Mouse (Mus musculus) splenic B cell, adult 2 months (primary cell): ENCODE measurements around the gene Mroh2a.

Source experiments
- DNase-seq: peaks from one replicate; pipeline ENCODE4 v3.0.0-alpha.2; 2011; ENCODE audit warnings: low read depth, low spot score
- H3K27me3 ChIP-seq: 2 replicates; pipeline ENCODE4 v1.6.1; 2012; ENCODE audit warnings: mild to moderate bottlenecking, low read length, moderate library complexity, mixed read lengths; ENCODE audit not compliant: control insufficient read depth, poor library complexity, insufficient read depth, severe bottlenecking
- H3K36me3 ChIP-seq: 2 replicates; pipeline ENCODE4 v1.6.1; 2012; ENCODE audit warnings: mild to moderate bottlenecking, low read length, moderate library complexity, mixed read lengths; ENCODE audit not compliant: control insufficient read depth, poor library complexity, insufficient read depth, severe bottlenecking

Mroh2a gene

DNA sequence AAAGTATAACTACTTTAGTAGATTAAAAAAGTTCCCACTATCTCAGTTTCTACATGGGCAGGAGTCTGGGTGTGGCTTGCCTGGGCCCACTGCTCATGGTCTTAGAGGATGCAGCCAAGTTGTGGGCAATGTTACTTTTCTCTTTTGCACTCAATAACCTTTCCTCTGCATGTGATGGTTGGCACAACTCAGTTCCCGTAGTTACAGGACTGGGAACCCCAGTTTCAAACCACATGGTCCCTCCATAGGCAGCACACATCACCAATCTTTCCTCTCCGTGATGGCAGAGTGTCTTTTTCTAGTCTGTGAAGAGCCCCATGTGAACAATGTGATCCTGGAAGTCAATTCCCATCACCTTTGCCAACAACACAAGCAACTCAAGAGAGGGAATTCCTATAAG, 696 bp downstream of the Mroh2a start:
- Histone ChIP-seq H3K27me3 (no peaks in the 10 kb centered on the region), H3K36me3 (no peaks in the 10 kb centered on the region)
- DNase-seq, result no peak

DNA sequence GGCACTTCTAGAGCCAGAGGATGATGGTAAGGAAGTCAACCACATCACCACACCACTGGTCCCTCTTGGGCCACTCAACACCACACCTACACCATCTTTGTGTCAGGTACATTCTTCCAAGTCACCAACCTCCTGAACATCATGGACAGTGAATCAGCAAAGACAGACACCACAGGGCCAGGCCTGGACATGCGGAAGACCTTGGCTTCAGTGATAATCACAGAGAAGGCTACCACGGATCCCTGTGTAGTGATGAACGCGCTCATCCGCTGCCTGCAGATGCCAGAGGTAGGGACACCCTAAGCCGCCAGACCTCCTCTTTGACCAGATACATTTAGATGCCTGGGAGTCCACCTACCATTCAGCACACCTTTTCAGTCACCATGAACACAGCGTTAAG, 1.3 kb downstream of the Mroh2a start:
- Histone ChIP-seq H3K27me3 (no peaks in the 10 kb centered on the region), H3K36me3 (no peaks in the 10 kb centered on the region)
- DNase-seq, result no peak

- Histone ChIP-seq H3K27me3 (no peaks in the 10 kb centered on the region), H3K36me3 (no peaks in the 10 kb centered on the region)
- no peak for DNase-seq
These were observed 2.8 kb downstream of the Mroh2a start for GRCm38 (mm10) chr1:88229566-88229965.

GRCm38 (mm10) chr1:88229986-88230385, 3.2 kb downstream of the Mroh2a start:
- H3K36me3 ChIP-seq, result no peaks in the 10 kb centered on the region
- no peaks in the 10 kb centered on the region for H3K27me3 ChIP-seq
- DNase-seq, result no peak

- Histone ChIP-seq H3K27me3 (no peaks in the 10 kb centered on the region), H3K36me3 (no peaks in the 10 kb centered on the region)
- DNase-seq, result no peak
These were observed 3.6 kb downstream of the Mroh2a start for GRCm38 (mm10) chr1:88230421-88230820.

GRCm38 (mm10) chr1:88230981-88231802, 4.4 kb downstream of the Mroh2a start:
- H3K27me3 ChIP-seq, result no peaks in the 10 kb centered on the region
- DNase-seq, result no peak
- H3K36me3 ChIP-seq, result no peaks in the 10 kb centered on the region

- DNase-seq, result no peak
- Histone ChIP-seq H3K27me3 (no peaks in the 10 kb centered on the region), H3K36me3 (no peaks in the 10 kb centered on the region)
These were observed 5.2 kb downstream of the Mroh2a start for GRCm38 (mm10) chr1:88231803-88232499.

- Histone ChIP-seq H3K36me3 (no peaks in the 10 kb centered on the region), H3K27me3 (no peaks in the 10 kb centered on the region)
- DNase-seq, result no peak
These were observed 6.0 kb downstream of the Mroh2a start for GRCm38 (mm10) chr1:88232664-88233380.

- no peak for DNase-seq
- Histone ChIP-seq H3K27me3 (no peaks in the 10 kb centered on the region), H3K36me3 (no peaks in the 10 kb centered on the region)
These were observed 6.8 kb downstream of the Mroh2a start for GRCm38 (mm10) chr1:88233421-88234247.

DNA sequence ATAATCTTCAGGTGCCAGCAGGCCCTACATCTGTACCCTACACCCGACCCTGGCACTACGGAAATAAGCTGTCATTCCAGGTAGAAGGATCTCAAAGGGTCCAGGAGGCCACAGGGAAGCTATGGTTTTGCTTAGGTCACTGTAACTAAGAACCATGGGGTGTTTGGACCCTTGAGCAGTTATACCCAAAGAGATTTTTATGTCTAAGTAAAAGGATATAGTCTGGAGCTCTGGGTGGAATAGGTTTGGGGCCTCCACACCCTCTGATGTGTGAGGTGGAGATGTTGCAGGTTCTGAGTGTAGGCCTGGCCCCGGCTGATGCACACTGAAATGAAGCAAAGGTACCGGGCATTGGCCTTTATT, 7.4 kb downstream of the Mroh2a start:
- Histone ChIP-seq H3K36me3 (no peaks in the 10 kb centered on the region), H3K27me3 (no peaks in the 10 kb centered on the region)
- DNase-seq, result no peak

DNA sequence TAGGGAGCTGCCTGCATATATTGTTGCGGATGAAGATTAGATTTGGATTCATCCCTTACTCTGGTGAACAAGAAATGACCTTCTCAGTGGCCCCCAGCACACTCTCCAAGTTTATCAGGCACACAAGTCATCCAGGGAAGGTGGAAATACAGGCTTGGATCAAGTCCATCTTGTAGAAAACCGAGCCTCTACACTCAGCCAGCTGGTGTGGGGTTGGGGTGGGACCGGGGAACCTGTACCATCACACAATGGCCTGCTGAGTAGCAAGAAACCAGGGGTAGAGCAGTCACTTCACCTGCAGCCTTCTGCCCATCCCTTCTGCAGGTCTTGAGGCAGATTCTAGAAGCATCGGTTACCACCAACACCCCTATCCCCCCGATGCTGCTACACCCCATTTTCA, 7.9 kb downstream of the Mroh2a start:
- no peak for DNase-seq
- Histone ChIP-seq H3K27me3 (no peaks in the 10 kb centered on the region), H3K36me3 (no peaks in the 10 kb centered on the region)

DNA sequence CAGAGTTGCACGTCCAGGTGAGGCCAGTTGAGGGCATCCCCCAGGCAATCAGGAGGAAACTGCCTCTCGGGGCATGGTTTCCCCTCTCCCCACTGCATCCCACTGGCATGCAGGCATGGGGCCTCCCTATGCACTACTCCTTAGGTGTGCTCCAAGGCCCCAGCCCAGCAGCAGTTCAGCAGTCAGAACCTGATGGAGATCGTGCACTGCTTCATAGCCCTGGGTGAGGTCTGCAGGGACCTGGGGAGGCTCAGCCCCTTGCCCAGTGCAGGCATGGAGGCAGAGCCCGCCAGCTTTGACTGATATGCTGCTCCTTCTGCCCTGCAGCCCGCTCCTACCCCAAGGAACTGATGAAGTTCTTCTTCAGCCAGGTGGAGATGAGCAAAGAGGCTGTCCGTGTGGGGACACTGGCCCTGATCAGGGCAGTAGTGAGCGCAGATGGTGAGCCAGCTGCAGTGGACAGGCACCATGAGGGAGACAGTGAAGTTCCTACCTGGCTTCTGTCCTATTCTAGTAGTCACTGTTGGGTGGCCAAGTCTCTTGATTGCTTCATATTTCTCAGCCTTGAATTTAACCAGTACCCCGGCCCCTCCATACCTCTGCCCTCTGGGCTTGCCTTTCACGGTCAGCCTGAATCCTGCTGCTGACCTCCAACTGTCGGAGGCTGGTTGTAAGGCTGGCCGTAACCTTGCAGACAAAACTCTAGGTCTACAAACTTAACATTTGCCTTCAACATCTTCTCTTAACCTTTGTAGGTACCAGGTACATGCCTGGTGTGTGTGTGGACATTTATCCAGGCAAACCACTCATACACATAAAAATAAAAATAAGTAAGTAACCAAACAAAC, 8.5 kb downstream of the Mroh2a start:
- DNase-seq, result no peak
- H3K36me3 ChIP-seq, result no peaks in the 10 kb centered on the region

DNA sequence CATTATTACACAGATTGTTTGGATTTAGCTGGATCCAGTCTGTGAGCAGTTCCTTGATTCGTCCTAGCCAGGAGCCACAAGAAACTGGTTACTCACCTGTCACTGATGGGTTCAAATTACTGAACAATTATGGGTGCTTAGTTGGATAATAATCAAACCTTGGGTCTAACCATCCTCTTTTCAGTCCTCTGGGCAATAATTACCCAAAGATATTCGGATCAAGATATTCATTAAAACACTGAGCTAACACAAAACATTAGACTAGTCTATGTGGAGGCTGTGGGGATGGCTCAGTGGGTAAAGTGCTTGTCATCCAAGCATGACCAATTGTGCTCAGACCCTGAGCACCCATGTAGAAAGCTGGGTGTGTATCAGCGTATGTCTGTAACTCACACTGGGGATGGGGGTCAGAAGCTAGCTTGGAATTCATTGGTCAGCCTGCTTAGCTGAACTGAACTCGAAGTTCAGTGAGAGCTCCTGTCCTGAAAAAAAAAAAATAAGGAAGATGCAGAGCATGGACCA, 9.2 kb downstream of the Mroh2a start:
- Histone ChIP-seq H3K27me3 (no peaks in the 10 kb centered on the region), H3K36me3 (no peaks in the 10 kb centered on the region)
- DNase-seq, result no peak

More for the DNA sequence above, 8.5 kb downstream of the Mroh2a start:
- no peaks in the 10 kb centered on the region for H3K27me3 ChIP-seq
